Mouse (Mus musculus) cerebellum, adult 2 months (tissue): Measurements from ENCODE around the gene Hspb7.

Source experiments
- CTCF ChIP-seq: fragments of 200-500 bp; IDR thresholded peaks from 2 replicates; pipeline ENCODE4 v1.5.1; 2011; ENCODE audit warnings: low read depth, mild to moderate bottlenecking, control low read depth, low read length, moderate library complexity, borderline replicate concordance; ENCODE audit not compliant: insufficient read depth
- POLR2A ChIP-seq: fragments of 200-500 bp; IDR thresholded peaks from 2 replicates; pipeline ENCODE4 v1.6.1; 2011; ENCODE audit warnings: low read length, control low read depth, borderline replicate concordance; ENCODE audit not compliant: insufficient read depth

GRCm38 (mm10) chr4:141391293-141391692, 29.3 kb upstream of the Hspb7 start:
- no peak for TF ChIP-seq POLR2A
- TF ChIP-seq CTCF, result no peak
